Mouse (Mus musculus) MEL (cell line): ENCODE data around the gene Kcng3. TPM values are rescaled to one million over a fixed set of nuclear protein-coding genes. Genes with fewer than 3 reads are reported as not detected.

ENCODE experiments used
- DNase-seq: peaks from one replicate; pipeline ENCODE4 v3.0.0; 2011; ENCODE audit warnings: low read depth, low spot score
- H3K27ac ChIP-seq: 2 replicates; pipeline ENCODE4 v1.5.1; 2012; ENCODE audit warnings: low read depth, mild to moderate bottlenecking, control low read depth, low read length, moderate library complexity; ENCODE audit not compliant: control insufficient read depth
- H3K27me3 ChIP-seq, 2 experiments: fragments of 150-350 bp in 1 of 2; sonication (generic) in 1 of 2; 2 replicates each; pipeline ENCODE4 v1.6.1; 2012; ENCODE audit warnings: low read length in 2 of 2, mild to moderate bottlenecking in 2 of 2, improper control_type of control experiment in 1 of 2, moderate library complexity in 1 of 2; ENCODE audit not compliant: insufficient read depth in 2 of 2, control insufficient read depth in 1 of 2
- H3K36me3 ChIP-seq, 2 experiments: 2 replicates each; pipeline ENCODE4 v1.6.1; 2012 to 2014; ENCODE audit warnings: low read length in 2 of 2, improper control_type of control experiment in 1 of 2, inconsistent platforms in 1 of 2, mild to moderate bottlenecking in 1 of 2; ENCODE audit not compliant: insufficient read depth in 2 of 2, control insufficient read depth in 1 of 2
- H3K4me1 ChIP-seq, 2 experiments: fragments of 150-350 bp in 1 of 2; sonication (generic) in 1 of 2; 2 replicates each; pipeline ENCODE4 v1.6.1; 2012; ENCODE audit warnings: low read length in 2 of 2, improper control_type of control experiment in 1 of 2, mild to moderate bottlenecking in 1 of 2; ENCODE audit not compliant: insufficient read depth in 2 of 2, control insufficient read depth in 1 of 2
- H3K4me3 ChIP-seq, 2 experiments: fragments of 150-350 bp in 1 of 2; sonication (generic) in 1 of 2; 2 replicates each; pipeline ENCODE4 v1.5.1; 2012; ENCODE audit warnings: low read depth in 2 of 2, low read length in 2 of 2, mild to moderate bottlenecking in 2 of 2, moderate library complexity in 2 of 2, control low read depth in 1 of 2, improper control_type of control experiment in 1 of 2; ENCODE audit not compliant: control insufficient read depth in 1 of 2, insufficient read depth in 1 of 2
- H3K79me2 ChIP-seq: 2 replicates; pipeline ENCODE4 v1.6.1; 2012; ENCODE audit warnings: mild to moderate bottlenecking, low read length, moderate library complexity; ENCODE audit not compliant: control insufficient read depth, poor library complexity, insufficient read depth
- H3K9ac ChIP-seq: 2 replicates; pipeline ENCODE4 v1.6.1; 2012; ENCODE audit warnings: low read depth, mild to moderate bottlenecking, control low read depth, low read length, moderate library complexity; ENCODE audit not compliant: control insufficient read depth, poor library complexity, severe bottlenecking
- H3K9me3 ChIP-seq: fragments of 150-350 bp; sonication (generic); replicated peaks from 2 replicates; pipeline ENCODE4 v1.6.1; 2012; ENCODE audit warnings: mild to moderate bottlenecking, low read length, improper control_type of control experiment, moderate library complexity; ENCODE audit not compliant: insufficient read depth
- BHLHE40 ChIP-seq: IDR thresholded peaks from 2 replicates; pipeline ENCODE4 v1.6.1; 2012; ENCODE audit warnings: low read depth, mild to moderate bottlenecking, inconsistent platforms, low read length, improper control_type of control experiment, borderline replicate concordance
- CHD1 ChIP-seq: IDR thresholded peaks from 2 replicates; pipeline ENCODE4 v1.6.1; 2012; ENCODE audit warnings: low read depth, mild to moderate bottlenecking, inconsistent platforms, low read length, improper control_type of control experiment
- CTCF ChIP-seq, 3 experiments: IDR thresholded peaks in 2 of 3; conservative IDR thresholded peaks in 1 of 3; 2 replicates each; pipeline ENCODE4 v1.5.1; 2011 to 2012; ENCODE audit warnings: low read length in 3 of 3, low read depth in 2 of 3, mild to moderate bottlenecking in 2 of 3, improper control_type of control experiment in 1 of 3, inconsistent platforms in 1 of 3, mixed read lengths in 1 of 3, moderate library complexity in 1 of 3; ENCODE audit not compliant: control insufficient read depth in 1 of 3, insufficient read depth in 1 of 3, poor library complexity in 1 of 3, severe bottlenecking in 1 of 3
- E2F4 ChIP-seq: IDR thresholded peaks from 2 replicates; pipeline ENCODE4 v1.6.1; 2011; ENCODE audit warnings: low read depth, low read length, improper control_type of control experiment, borderline replicate concordance
- EP300 ChIP-seq, 2 experiments: IDR thresholded peaks; 2 replicates each; pipeline ENCODE4 v1.6.1; 2011; ENCODE audit warnings: improper control_type of control experiment in 2 of 2, low read length in 2 of 2, low read depth in 1 of 2, mild to moderate bottlenecking in 1 of 2
- ETS1 ChIP-seq: IDR thresholded peaks from 2 replicates; pipeline ENCODE4 v1.6.1; 2012; ENCODE audit warnings: low read depth, mild to moderate bottlenecking, inconsistent platforms, low read length, improper control_type of control experiment, moderate library complexity
- GATA1 ChIP-seq: IDR thresholded peaks from 2 replicates; pipeline ENCODE4 v1.6.1; 2011; ENCODE audit warnings: low read depth, low read length, improper control_type of control experiment
- KAT2A ChIP-seq: conservative IDR thresholded peaks from 2 replicates; pipeline ENCODE4 v1.6.1; 2012; ENCODE audit warnings: low read depth, low read length, improper control_type of control experiment, inconsistent platforms
- MAFK ChIP-seq: IDR thresholded peaks from 2 replicates; pipeline ENCODE4 v1.6.1; 2011; ENCODE audit warnings: low read depth, mild to moderate bottlenecking, low read length, improper control_type of control experiment, borderline replicate concordance
- MAZ ChIP-seq: IDR thresholded peaks from 2 replicates; pipeline ENCODE4 v1.6.1; 2012; ENCODE audit warnings: low read depth, mild to moderate bottlenecking, inconsistent platforms, low read length, improper control_type of control experiment
- MYB ChIP-seq: IDR thresholded peaks from 2 replicates; pipeline ENCODE4 v1.6.1; 2011; ENCODE audit warnings: mild to moderate bottlenecking, low read depth, low read length, improper control_type of control experiment
- MYC ChIP-seq: IDR thresholded peaks from 2 replicates; pipeline ENCODE4 v1.6.1; 2011; ENCODE audit warnings: low read depth, mild to moderate bottlenecking, low read length, improper control_type of control experiment, moderate library complexity
- NELFE ChIP-seq: IDR thresholded peaks from 2 replicates; pipeline ENCODE4 v1.6.1; 2011; ENCODE audit warnings: low read depth, low read length, improper control_type of control experiment
- RAD21 ChIP-seq: IDR thresholded peaks from 2 replicates; pipeline ENCODE4 v1.6.1; 2011; ENCODE audit warnings: mild to moderate bottlenecking, low read depth, low read length, improper control_type of control experiment
- RCOR1 ChIP-seq: IDR thresholded peaks from 2 replicates; pipeline ENCODE4 v1.6.1; 2012; ENCODE audit warnings: low read depth, mild to moderate bottlenecking, inconsistent platforms, low read length, improper control_type of control experiment
- TAL1 ChIP-seq: IDR thresholded peaks from 2 replicates; pipeline ENCODE4 v1.6.1; 2012; ENCODE audit warnings: mild to moderate bottlenecking, inconsistent platforms, low read length, moderate library complexity, mixed read lengths
- TBP ChIP-seq: IDR thresholded peaks from 2 replicates; pipeline ENCODE4 v1.8.0; 2011; ENCODE audit warnings: low read depth, low read length, improper control_type of control experiment
- USF1 ChIP-seq: IDR thresholded peaks from 2 replicates; pipeline ENCODE4 v1.6.1; 2014; ENCODE audit warnings: low read depth, mild to moderate bottlenecking, inconsistent platforms, low read length, improper control_type of control experiment, moderate library complexity
- ZKSCAN1 ChIP-seq: IDR thresholded peaks from 2 replicates; pipeline ENCODE4 v1.6.1; 2012; ENCODE audit warnings: low read depth, mild to moderate bottlenecking, inconsistent platforms, low read length, improper control_type of control experiment, moderate library complexity
- polyA plus RNA-seq, 2 experiments: library from polyadenylated mRNA; stranded (reverse) in 1 of 2; unstranded in 1 of 2; fragments of >175 nt in 1 of 2; fragments of >200 nt in 1 of 2; gene quantifications; 2 replicates each; pipeline versions ENCODE4 v1.2.1 to v1.2.4; 2012; ENCODE audit warnings: low replicate concordance in 2 of 2, low read depth in 1 of 2; ENCODE audit not compliant: insufficient read length in 2 of 2, insufficient read depth in 1 of 2, missing spikeins in 1 of 2
- total RNA-seq: library from RNA; depleted of rRNA; stranded (reverse); fragments of 300-350 nt; gene quantifications from 2 replicates; pipeline ENCODE4 v1.2.3, GENCODE M21; 2012

Kcng3 gene
- total and polyA plus RNA-seq, 3 experiments, result not detected

DNA sequence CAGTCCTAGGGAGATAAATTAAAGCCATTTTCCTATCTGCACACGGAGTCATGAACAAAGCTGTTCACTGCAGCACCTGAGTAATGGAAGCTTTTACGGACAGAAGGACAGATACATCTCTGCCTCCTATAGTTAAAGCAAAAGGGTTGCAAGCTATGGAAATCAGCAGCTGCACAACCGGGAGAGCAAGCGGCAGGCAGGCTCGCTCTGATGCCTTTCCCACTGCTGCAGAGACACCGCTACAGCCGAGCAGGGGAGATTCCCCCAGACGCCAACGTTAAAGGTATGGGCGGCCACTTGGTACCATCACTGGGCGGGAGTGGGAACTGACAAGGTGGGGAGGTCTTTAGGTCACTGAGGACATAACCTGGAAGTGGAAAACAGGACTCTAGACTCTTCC is 17.8 kb downstream of the Kcng3 start:
- H3K4me3 ChIP-seq, result no peak overlapping the region
- H3K27ac ChIP-seq, result no peak overlapping the region
- no peaks in the 10 kb centered on the region for H3K9me3 ChIP-seq
- TF ChIP-seq BHLHE40 (no peak), MYC (no peak), GATA1 (no peak), ZKSCAN1 (no peak), NELFE (no peak), KAT2A (no peak), MAZ (no peak), TAL1 (no peak), USF1 (no peak), ETS1 (no peak), EP300 (IDR thresholded peaks at IDR 0.05; ENCODE audit: low read depth in 1 of 2, low read length in 2 of 2) (no peak), E2F4 (no peak), TBP (no peak), CTCF (IDR thresholded peaks at IDR 0.05 in 2 of 3, conservative IDR thresholded peaks at IDR 0.05 in 1 of 3; ENCODE audit: control insufficient read depth in 1 of 3, insufficient read depth in 1 of 3, low read depth in 2 of 3, low read length in 3 of 3, poor library complexity in 1 of 3, severe bottlenecking in 1 of 3) (no peak), RCOR1 (no peak), CHD1 (no peak), MYB (no peak)
- TF ChIP-seq, all 39 proteins: peak for 0
- no peak for DNase-seq
- Histone ChIP-seq H3K79me2 (no peaks in the 10 kb centered on the region; the same call in 1 of the 2 replicates), H3K36me3 (no peaks in the 10 kb centered on the region), H3K4me1 (no peaks in the 10 kb centered on the region; a peak in 1 of 4 replicates), H3K27me3 (no peaks in the 10 kb centered on the region), H3K9ac (no peak overlapping the region)

DNA sequence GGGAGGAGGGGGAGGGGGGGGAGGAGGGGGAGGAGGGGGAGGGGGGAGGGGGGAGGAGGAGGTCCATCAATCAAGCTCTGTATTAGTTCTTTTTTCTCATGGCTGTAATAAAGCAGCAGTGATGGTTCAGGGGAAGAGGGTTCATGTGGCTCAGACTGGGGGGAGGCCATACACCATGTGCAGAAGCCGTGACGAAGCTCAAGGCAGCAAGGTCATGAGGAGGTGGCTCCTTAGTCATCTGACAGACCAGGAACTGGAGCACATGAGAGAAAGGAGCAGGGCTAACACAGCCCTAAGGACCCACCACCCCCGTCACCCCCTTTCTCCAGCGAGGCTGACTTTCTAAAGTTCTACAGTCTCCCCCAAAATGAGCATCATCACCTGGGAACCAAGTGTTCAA is 22.2 kb downstream of the Kcng3 start:
- H3K36me3 ChIP-seq, result no peaks in the 10 kb centered on the region
- no peaks in the 10 kb centered on the region; a peak in 1 of 4 replicates for H3K4me1 ChIP-seq
- H3K27me3 ChIP-seq, result no peaks in the 10 kb centered on the region
- H3K4me3 ChIP-seq, result no peak overlapping the region
- no peak for TF ChIP-seq MAFK
- no peak for TF ChIP-seq RAD21
- no peak for TF ChIP-seq KAT2A
- no peak for TF ChIP-seq TBP
- TF ChIP-seq, all 39 proteins: peak for 0
- Histone ChIP-seq H3K9ac (no peak overlapping the region), H3K79me2 (no peaks in the 10 kb centered on the region; the same call in 1 of the 2 replicates), H3K9me3 (no peaks in the 10 kb centered on the region), H3K27ac (no peak overlapping the region)
- DNase-seq, result no peak
